Comparison of ENCODE assay signal across 26 mouse cellular contexts in genomic region chr1:133541996-133542775, GRCm38 (mm10).
DNase-seq lines count a peak whose midpoint lies in the region; ATAC-seq and TF ChIP-seq lines count a peak whose summit lies in the region.
"Had no signal": no experiment of that assay in that cellular context is flagged by ENCODE, and none has a peak within 500 bp of the region (broad histone marks: within the 10 kb centered on the region; RNA-seq: fewer than 3 reads in every experiment).

No protein-coding gene starts in this region.

- H3K27me3 ChIP-seq in kidney, postnatal 0 days (ENCODE audit: insufficient read depth, low read length): no peaks in the 10 kb centered on the region
- H3K27me3 ChIP-seq in liver, embryonic 12.5 days (replicated peaks): no peaks in the 10 kb centered on the region
- H3K27me3 ChIP-seq: forebrain, embryonic 13.5 days; hindbrain, embryonic 13.5 days; limb, embryonic 15.5 days; midbrain, embryonic 13.5 days had no signal

- ATAC-seq in kidney, postnatal 0 days (replicated peaks; ENCODE audit: low FRiP score, low read depth): no peak
- ATAC-seq in liver, embryonic 12.5 days: no peak
- ATAC-seq: forebrain, embryonic 13.5 days; midbrain, embryonic 13.5 days had no signal

- no peaks in the 10 kb centered on the region for H3K4me1 ChIP-seq in kidney, postnatal 0 days (replicated peaks; ENCODE audit: insufficient read depth, low read length)
- H3K4me1 ChIP-seq in liver, embryonic 12.5 days: no peaks in the 10 kb centered on the region
- H3K4me1 ChIP-seq: forebrain, embryonic 13.5 days; hindbrain, embryonic 13.5 days; limb, embryonic 15.5 days; midbrain, embryonic 13.5 days had no signal

- 53% methylated on average over 15 of the region's 15 CpGs for WGBS in kidney, postnatal 0 days
- WGBS in liver, embryonic 12.5 days (ENCODE audit: insufficient replicate concordance): 72% methylated on average over 15 of the region's 15 CpGs

- DNase-seq in kidney, postnatal 0 days (ENCODE audit: low spot score): peak; percentile 20
- DNase-seq in kidney, postnatal 25 days: no peak
- peak; percentile 59 for DNase-seq in naive thymus-derived CD4-positive, alpha-beta T cell, adult 2 months (ENCODE audit: low read depth)
- DNase-seq in thymus, postnatal 14 days: peak; percentile 77
- no peak for DNase-seq in gastrocnemius, postnatal 25 days
- DNase-seq in adrenal gland, postnatal 36 days: no peak
- DNase-seq: adrenal gland, adult 8-10 months; cerebellum, adult 8-10 months; gastrocnemius, postnatal 14 days; heart, adult 18-20 months; heart, postnatal 4 days; kidney, adult 11 months; left cerebral cortex, postnatal 4 days; lung, adult 2 months; lung, postnatal 10 days; right cerebral cortex, adult 18-20 months; spleen, adult 18-20 months had no signal

- H3K27ac ChIP-seq in kidney, postnatal 0 days: no peak overlapping the region
- H3K27ac ChIP-seq in liver, embryonic 12.5 days: no peak overlapping the region
- H3K27ac ChIP-seq: forebrain, embryonic 13.5 days; hindbrain, embryonic 13.5 days; layer of hippocampus, adult 2 months; limb, embryonic 15.5 days; liver, embryonic 14.5 days; macrophage; midbrain, embryonic 13.5 days had no signal

- H3K9ac ChIP-seq in kidney, postnatal 0 days (ENCODE audit: low read depth, low read length): no peak overlapping the region
- H3K9ac ChIP-seq in liver, embryonic 12.5 days: no peak overlapping the region
- H3K9ac ChIP-seq: forebrain, embryonic 13.5 days; hindbrain, embryonic 13.5 days; limb, embryonic 15.5 days; liver, embryonic 14.5 days; midbrain, embryonic 13.5 days had no signal

- no peak overlapping the region for H3K4me2 ChIP-seq in kidney, postnatal 0 days (ENCODE audit: low read length)
- no peak overlapping the region for H3K4me2 ChIP-seq in liver, embryonic 12.5 days
- H3K4me2 ChIP-seq: forebrain, embryonic 13.5 days; heart, embryonic 11.5 days; hindbrain, embryonic 13.5 days; limb, embryonic 15.5 days; midbrain, embryonic 13.5 days had no signal

- no peaks in the 10 kb centered on the region for H3K9me3 ChIP-seq in kidney, postnatal 0 days (replicated peaks; ENCODE audit: low read length)
- no peaks in the 10 kb centered on the region for H3K9me3 ChIP-seq in liver, embryonic 12.5 days (replicated peaks)
- H3K9me3 ChIP-seq: forebrain, embryonic 13.5 days; hindbrain, embryonic 13.5 days; limb, embryonic 15.5 days had no signal

- no peaks in the 10 kb centered on the region for H3K36me3 ChIP-seq in kidney, postnatal 0 days (ENCODE audit: insufficient read depth, low read length)
- H3K36me3 ChIP-seq in liver, embryonic 12.5 days: no peaks in the 10 kb centered on the region
- H3K36me3 ChIP-seq: hindbrain, embryonic 13.5 days; limb, embryonic 15.5 days; midbrain, embryonic 13.5 days had no signal

- no peak for TF ChIP-seq CTCF in kidney, postnatal 0 days (IDR thresholded peaks at IDR 0.05; ENCODE audit: low read depth)

- no peak overlapping the region for H3K4me3 ChIP-seq in kidney, postnatal 0 days (replicated peaks; ENCODE audit: low read depth, low read length)
- no peak overlapping the region for H3K4me3 ChIP-seq in liver, embryonic 12.5 days
- H3K4me3 ChIP-seq: forebrain, embryonic 13.5 days; hindbrain, embryonic 13.5 days; layer of hippocampus, adult 2 months; limb, embryonic 15.5 days; midbrain, embryonic 13.5 days had no signal

Comparison
In these comparisons a context has a peak if more than half of its experiments do, and no peak if none do; other contexts are left out.
1. DNase-seq: peak in kidney, postnatal 0 days (single experiment), naive thymus-derived CD4-positive, alpha-beta T cell, adult 2 months (single experiment) and thymus, postnatal 14 days (single experiment); none in kidney, postnatal 25 days (0 of 2), gastrocnemius, postnatal 25 days (single experiment) and adrenal gland, postnatal 36 days (0 of 2).